In the genomic region with DNA sequence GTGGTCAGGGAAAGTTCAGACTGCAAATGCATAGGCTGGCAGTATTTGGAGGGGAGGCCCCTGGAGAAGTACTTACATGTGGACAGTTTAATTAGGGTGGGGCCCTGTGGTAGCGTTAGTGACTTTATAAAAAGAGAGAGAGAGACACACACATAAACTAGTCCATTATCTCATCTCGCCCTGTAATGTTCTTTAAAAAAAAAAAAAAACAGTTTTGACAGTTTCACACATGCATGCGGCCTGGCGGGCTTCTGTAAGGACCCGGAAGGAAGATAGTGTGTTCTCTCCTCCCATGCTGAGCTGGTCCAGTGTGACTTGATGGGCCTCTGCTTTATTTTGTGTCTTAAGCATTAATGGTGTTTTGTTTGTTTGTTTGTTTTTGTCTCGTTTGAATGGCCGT, we compare ENCODE assay signal across 22 mouse cellular contexts. TPM values are rescaled to one million over a fixed set of nuclear protein-coding genes. Genes with fewer than 3 reads are reported as not detected.
DNase-seq lines count a peak whose midpoint lies in the region; ATAC-seq lines count a peak whose summit lies in the region.
"Had no signal": no experiment of that assay in that cellular context is flagged by ENCODE, and none has a peak within 500 bp of the region (broad histone marks: within the 10 kb centered on the region; RNA-seq: fewer than 3 reads in every experiment).

No protein-coding gene starts in this region.

- H3K4me1 ChIP-seq in midbrain, embryonic 11.5 days (ENCODE audit: control insufficient read depth, insufficient read depth, low read length) = no peaks in the 10 kb centered on the region
- H3K4me1 ChIP-seq in midbrain, embryonic 14.5 days (ENCODE audit: control insufficient read depth, insufficient read depth, low read length) = no peaks in the 10 kb centered on the region
- H3K4me1 ChIP-seq: forebrain, embryonic 15.5 days had no signal

- H3K27ac ChIP-seq in midbrain, embryonic 11.5 days (ENCODE audit: low read depth, low read length) = no peak overlapping the region
- H3K27ac ChIP-seq in midbrain, embryonic 14.5 days (replicated peaks; ENCODE audit: low read depth, low read length) = no peak overlapping the region
- H3K27ac ChIP-seq: embryonic facial prominence, embryonic 10.5 days; embryonic facial prominence, embryonic 12.5 days; forebrain, embryonic 13.5 days; forebrain, embryonic 15.5 days had no signal

- H3K4me2 ChIP-seq in midbrain, embryonic 11.5 days = no peak overlapping the region
- no peak overlapping the region for H3K4me2 ChIP-seq in midbrain, embryonic 14.5 days (ENCODE audit: low read length)
- H3K4me2 ChIP-seq: embryonic facial prominence, embryonic 12.5 days; forebrain, embryonic 13.5 days; forebrain, embryonic 15.5 days had no signal

- no peak overlapping the region for H3K4me3 ChIP-seq in midbrain, embryonic 11.5 days (ENCODE audit: low read depth, low read length)
- H3K4me3 ChIP-seq in midbrain, embryonic 14.5 days (replicated peaks; ENCODE audit: low read depth, low read length) = no peak overlapping the region
- H3K4me3 ChIP-seq: embryonic facial prominence, embryonic 10.5 days; embryonic facial prominence, embryonic 12.5 days; forebrain, embryonic 13.5 days; forebrain, embryonic 15.5 days had no signal

- no peaks in the 10 kb centered on the region for H3K36me3 ChIP-seq in midbrain, embryonic 11.5 days (ENCODE audit: control insufficient read depth, insufficient read depth, low read length)
- H3K36me3 ChIP-seq in midbrain, embryonic 14.5 days (ENCODE audit: control insufficient read depth, insufficient read depth, low read length) = no peaks in the 10 kb centered on the region
- H3K36me3 ChIP-seq: embryonic facial prominence, embryonic 10.5 days; embryonic facial prominence, embryonic 12.5 days; forebrain, embryonic 15.5 days had no signal

- WGBS in midbrain, embryonic 11.5 days = 89% methylated on average over 7 of the region's 7 CpGs
- 93% methylated on average over 7 of the region's 7 CpGs for WGBS in midbrain, embryonic 14.5 days

- H3K27me3 ChIP-seq in midbrain, embryonic 11.5 days (ENCODE audit: control insufficient read depth, insufficient read depth, low read length) = no peaks in the 10 kb centered on the region
- no peaks in the 10 kb centered on the region for H3K27me3 ChIP-seq in midbrain, embryonic 14.5 days (ENCODE audit: control insufficient read depth, insufficient read depth, low read length)
- H3K27me3 ChIP-seq: embryonic facial prominence, embryonic 12.5 days; forebrain, embryonic 15.5 days; Patski had no signal

- no peaks in the 10 kb centered on the region for H3K9me3 ChIP-seq in midbrain, embryonic 11.5 days (ENCODE audit: control insufficient read depth, low read length)
- no peaks in the 10 kb centered on the region for H3K9me3 ChIP-seq in midbrain, embryonic 14.5 days (ENCODE audit: control insufficient read depth, low read length)
- H3K9me3 ChIP-seq: embryonic facial prominence, embryonic 10.5 days; embryonic facial prominence, embryonic 12.5 days; forebrain, embryonic 13.5 days; forebrain, embryonic 15.5 days had no signal

- H3K9ac ChIP-seq in midbrain, embryonic 11.5 days (ENCODE audit: low read length) = no peak overlapping the region
- H3K9ac ChIP-seq in midbrain, embryonic 14.5 days (replicated peaks; ENCODE audit: low read length) = no peak overlapping the region
- H3K9ac ChIP-seq: embryonic facial prominence, embryonic 12.5 days; forebrain, embryonic 13.5 days; forebrain, embryonic 15.5 days; forebrain, postnatal 0 days had no signal

- peak; percentile 14 for DNase-seq in midbrain, embryonic 11.5 days (ENCODE audit: low spot score, missing footprints)
- DNase-seq in midbrain, embryonic 14.5 days = no peak
- no peak for DNase-seq in urinary bladder, adult 2 months (ENCODE audit: low spot score)
- no peak for DNase-seq in layer of hippocampus, adult 9-10 months (ENCODE audit: low spot score)
- DNase-seq: adrenal gland, adult 8-10 months; adrenal gland, postnatal 14 days; adrenal gland, postnatal 36 days; B cell, adult 2 months; cerebellum, adult 11-12 months; cerebellum, adult 2 months; cerebellum, adult 9-10 months; cerebellum, postnatal 10 days; cerebellum, postnatal 25 days; forebrain, postnatal 0 days had no signal

- ATAC-seq in midbrain, embryonic 11.5 days (ENCODE audit: low FRiP score) = no peak
- ATAC-seq in midbrain, embryonic 14.5 days (ENCODE audit: low FRiP score, low TSS enrichment) = no peak
- peak; percentile 35 for ATAC-seq in megakaryocyte progenitor cell, adult 5-6 weeks (replicated peaks; ENCODE audit: poor library complexity)
- ATAC-seq: activated CD4-positive, CD25-positive, alpha-beta regulatory T cell, adult 4 months; CD4-positive, CD25-positive, alpha-beta regulatory T cell, adult 4 months; forebrain, embryonic 13.5 days; forebrain, embryonic 15.5 days; forebrain, postnatal 0 days; Patski had no signal

RNA-seq across cellular contexts. Expression of a gene that starts 45.7 kb away (rescaled TPM):
- 30.6 and 33.1 TPM in 2 replicates for polyA plus RNA-seq in midbrain, embryonic 11.5 days (2014; fragmentation: Nextera tagmentation; extraction: Ambion mirVana)
- 30.2 and 37.0 TPM in 2 replicates for polyA plus RNA-seq in midbrain, embryonic 14.5 days (2014; fragmentation: Nextera tagmentation; extraction: Ambion mirVana)
- total RNA-seq in megakaryocyte progenitor cell, adult 5-6 weeks (2015) = 53.3 and 53.8 TPM in 2 replicates
- 87.6 and 111 TPM in 2 replicates for total RNA-seq in megakaryocyte progenitor cell, adult 5-6 weeks (2017)
- 24.4 and 28.1 TPM in 2 replicates for polyA plus RNA-seq in urinary bladder, adult 2 months (2012; rRNA removed)
